Mouse (Mus musculus) lung, embryonic 14.5 days (tissue): Measurements from ENCODE around the gene Maml1. TPM values are rescaled to one million over a fixed set of nuclear protein-coding genes. Genes with fewer than 3 reads are reported as not detected.

Experiments
- ATAC-seq: fragments of 200-750 bp; cut with Nextera tagmentation; 2 replicates; pipeline ENCODE4 v1.8.0; 2017; ENCODE audit warnings: mild to moderate bottlenecking, moderate TSS enrichment, moderate library complexity; ENCODE audit not compliant: insufficient read depth
- DNase-seq: peaks from one replicate; pipeline ENCODE4 v3.0.0-alpha.2; 2015
- H3K27ac ChIP-seq: fragments of 300-500 bp; sonication (generic); 2 replicates; pipeline ENCODE4 v1.5.1; 2014; ENCODE audit warnings: low read depth, mild to moderate bottlenecking, moderate library complexity
- H3K27me3 ChIP-seq: fragments of 300-500 bp; sonication (generic); 2 replicates; pipeline ENCODE4 v1.6.1; 2014; ENCODE audit warnings: low read length, control low read depth; ENCODE audit not compliant: insufficient read depth
- H3K36me3 ChIP-seq: fragments of 300-500 bp; sonication (generic); 2 replicates; pipeline ENCODE4 v1.6.1; 2014; ENCODE audit warnings: control low read depth; ENCODE audit not compliant: insufficient read depth
- H3K4me1 ChIP-seq: fragments of 300-500 bp; sonication (generic); 2 replicates; pipeline ENCODE4 v1.6.1; 2014; ENCODE audit warnings: antibody characterized with exemption, control low read depth; ENCODE audit not compliant: insufficient read depth
- H3K4me2 ChIP-seq: fragments of 300-500 bp; sonication (generic); 2 replicates; pipeline ENCODE4 v1.6.1; 2014; ENCODE audit warnings: mild to moderate bottlenecking
- H3K4me3 ChIP-seq: fragments of 300-500 bp; sonication (generic); 2 replicates; pipeline ENCODE4 v1.5.1; 2014; ENCODE audit warnings: low read depth, low read length
- H3K9ac ChIP-seq: fragments of 300-500 bp; sonication (generic); 2 replicates; pipeline ENCODE4 v1.6.1; 2014
- H3K9me3 ChIP-seq: fragments of 300-500 bp; sonication (generic); 2 replicates; pipeline ENCODE4 v1.6.1; 2016; ENCODE audit warnings: low read depth, low read length, control low read depth
- CTCF ChIP-seq: IDR thresholded peaks from 2 replicates; pipeline ENCODE4 v1.5.1; 2016; ENCODE audit warnings: antibody characterized with exemption, low read depth
- WGBS: fragments of 180-500 bp; shearing (Covaris S2); extraction: QIAGEN DNeasy Blood & Tissue Kit; methylation state at CpG from one replicate; pipeline ENCODE4 v1.1.7; 2014; 5-methylcytosine and 5-hydroxymethylcytosine counted together
- polyA plus RNA-seq: library from polyadenylated mRNA; unstranded; fragments of >200 nt; fragmentation: Nextera tagmentation; extraction: Ambion mirVana; gene quantifications from 2 replicates; pipeline ENCODE4 v1.2.1, GENCODE M21; 2014

The Maml1 gene
- 11.1 and 11.5 TPM in 2 replicates for polyA plus RNA-seq

DNA sequence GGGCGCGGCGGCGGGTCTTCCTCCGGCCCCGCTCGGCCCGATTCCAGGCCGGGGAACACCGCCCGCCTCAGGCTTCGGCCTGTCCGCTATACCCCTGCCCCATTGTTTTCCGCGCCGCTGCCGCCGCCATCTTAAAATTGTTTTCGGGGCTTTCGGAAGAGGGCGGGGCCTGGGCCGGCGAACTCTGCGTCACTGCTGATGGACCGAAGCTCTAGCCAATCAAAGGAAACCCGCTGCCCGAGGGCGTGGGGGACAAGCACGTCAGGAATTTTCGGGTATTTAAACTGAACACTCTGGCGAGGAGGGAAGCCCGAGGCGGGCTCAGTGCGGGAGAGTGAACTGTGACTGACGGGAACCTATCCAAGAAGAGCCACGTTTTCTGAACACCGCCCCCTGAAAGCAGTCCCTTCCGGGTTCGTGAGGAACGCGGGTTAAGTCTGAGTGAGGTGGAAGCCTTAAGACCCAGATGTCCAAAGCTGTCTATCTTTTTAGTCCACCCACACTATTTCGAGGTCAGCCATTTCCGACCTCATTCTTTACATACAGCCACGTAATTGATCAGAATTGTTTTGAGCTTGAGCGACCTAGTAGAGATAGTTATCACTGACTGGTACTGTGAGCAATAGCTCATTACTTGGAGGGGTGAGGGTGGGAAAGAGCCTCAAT, at the start of gene Maml1:
Maml1 (minus strand) TSS at position 122 of the 666 bp plus-strand sequence.
- Histone ChIP-seq H3K4me1 (no peaks in the 10 kb centered on the region), H3K9me3 (no peaks in the 10 kb centered on the region), H3K36me3 (peaks cover 54% of the 10 kb centered on the region), H3K4me3 (peak within 1 kb of the TSS; percentile 95), H3K27me3 (no peaks in the 10 kb centered on the region), H3K9ac (peak within 1 kb of the TSS; percentile 98), H3K4me2 (peak within 1 kb of the TSS; percentile 88), H3K27ac (peak within 1 kb of the TSS; percentile 98)
- DNase-seq (peak; percentile 99), ATAC-seq (peak; percentile 98)
- under 1% methylated on average over 45 of the region's 45 CpGs for WGBS
- no peak for TF ChIP-seq CTCF

DNA sequence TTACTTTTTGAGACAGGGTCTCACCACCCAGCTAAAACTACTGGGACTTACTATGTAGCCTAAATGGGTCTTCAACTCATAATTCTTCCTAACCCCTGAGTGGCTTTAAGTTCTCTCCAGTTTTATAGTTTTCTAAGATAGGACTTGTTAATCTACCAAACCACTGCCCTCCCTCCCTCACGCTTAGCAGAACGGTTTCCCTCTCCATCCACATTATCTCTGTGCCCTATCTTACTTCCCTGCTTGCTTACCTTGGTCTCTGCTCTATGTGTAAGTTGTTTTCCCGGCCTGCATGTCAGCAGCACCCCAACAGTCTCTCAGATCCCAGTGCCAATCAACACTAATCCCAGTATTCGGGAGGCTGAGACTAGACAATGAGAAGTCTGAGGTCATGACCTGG, 44.8 kb upstream of the Maml1 start:
- TF ChIP-seq CTCF, result no peak

DNA sequence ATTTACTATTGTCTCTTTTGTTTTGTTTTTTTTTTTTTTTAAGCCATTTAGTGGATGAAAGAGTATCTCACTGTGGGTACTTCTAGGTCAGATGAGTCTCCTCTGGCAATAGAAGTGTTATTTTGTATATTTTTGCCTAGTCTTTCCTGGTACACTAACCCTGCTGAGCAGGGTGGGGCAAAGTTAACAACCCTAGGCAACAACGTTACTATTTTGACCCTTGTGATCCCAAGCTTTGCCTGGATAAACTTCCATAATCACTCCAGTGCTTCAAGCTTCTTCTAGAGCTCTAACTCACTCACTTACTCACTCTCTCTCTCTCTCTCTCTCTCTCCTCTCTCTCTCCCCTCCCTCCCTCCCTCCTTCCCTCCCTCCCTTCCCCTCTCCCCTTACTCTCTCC, 44.0 kb upstream of the Maml1 start:
- TF ChIP-seq CTCF, result no peak
- Histone ChIP-seq H3K27me3 (no peaks in the 10 kb centered on the region), H3K9ac (no peak overlapping the region), H3K4me2 (no peak overlapping the region), H3K27ac (no peak overlapping the region), H3K4me3 (no peak overlapping the region), H3K36me3 (no peaks in the 10 kb centered on the region), H3K4me1 (no peaks in the 10 kb centered on the region), H3K9me3 (no peaks in the 10 kb centered on the region)
- DNase-seq (no peak), ATAC-seq (no peak)
- WGBS, result 33% methylated on average over 1 of the region's 1 CpGs

More for the DNA sequence above, 44.8 kb upstream of the Maml1 start:
- no peaks in the 10 kb centered on the region for H3K4me1 ChIP-seq
- no peak overlapping the region for H3K4me2 ChIP-seq
- H3K9ac ChIP-seq, result no peak overlapping the region
- 59% methylated on average over 4 of the region's 4 CpGs for WGBS
- no peaks in the 10 kb centered on the region for H3K36me3 ChIP-seq
- no peaks in the 10 kb centered on the region for H3K9me3 ChIP-seq
- ATAC-seq (no peak), DNase-seq (no peak)
- no peak overlapping the region for H3K27ac ChIP-seq
- no peaks in the 10 kb centered on the region for H3K27me3 ChIP-seq
- no peak overlapping the region for H3K4me3 ChIP-seq

- Histone ChIP-seq H3K9me3 (no peaks in the 10 kb centered on the region), H3K27ac (no peak overlapping the region), H3K4me3 (no peak overlapping the region), H3K9ac (no peak overlapping the region), H3K27me3 (no peaks in the 10 kb centered on the region), H3K4me2 (no peak overlapping the region), H3K4me1 (no peaks in the 10 kb centered on the region), H3K36me3 (no peaks in the 10 kb centered on the region)
- ATAC-seq (no peak), DNase-seq (no peak)
- 76% methylated on average over 3 of the region's 3 CpGs for WGBS
- no peak for TF ChIP-seq CTCF
These were observed 41.1 kb upstream of the Maml1 start for GRCm38 (mm10) chr11:50333181-50333580.

DNA sequence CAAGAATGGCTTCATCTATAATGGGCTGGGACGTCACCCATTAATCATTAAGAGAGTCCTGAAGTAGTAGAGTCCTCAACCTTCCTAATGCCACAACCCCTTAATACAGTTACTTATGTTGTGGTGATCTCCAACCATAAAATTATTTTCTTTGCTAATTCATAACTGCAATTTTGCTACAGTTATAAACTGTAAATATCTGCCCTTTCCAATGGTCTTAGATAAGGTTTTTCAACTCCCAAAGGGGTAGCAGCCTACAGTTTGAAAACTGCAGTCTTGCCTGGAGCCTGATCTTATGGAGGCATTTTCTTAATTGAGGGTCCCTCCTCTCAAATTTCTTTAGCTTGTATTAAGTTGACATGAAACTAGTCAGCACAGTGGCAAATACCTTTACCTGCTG, 37.3 kb upstream of the Maml1 start:
- no peak overlapping the region for H3K27ac ChIP-seq
- 85% methylated on average over 1 of the region's 1 CpGs for WGBS
- H3K4me1 ChIP-seq, result 0 out of 2 replicates have a peak, but pooled peaks cover 4% of the 10 kb centered on the region
- H3K4me2 ChIP-seq, result no peak overlapping the region
- TF ChIP-seq CTCF, result no peak
- no peaks in the 10 kb centered on the region for H3K27me3 ChIP-seq
- no peaks in the 10 kb centered on the region for H3K36me3 ChIP-seq
- no peak overlapping the region for H3K4me3 ChIP-seq
- H3K9ac ChIP-seq, result no peak overlapping the region
- DNase-seq, result no peak
- ATAC-seq, result no peak
- no peaks in the 10 kb centered on the region for H3K9me3 ChIP-seq

- Histone ChIP-seq H3K27me3 (no peaks in the 10 kb centered on the region), H3K9ac (no peak overlapping the region), H3K36me3 (no peaks in the 10 kb centered on the region), H3K4me2 (no peak overlapping the region), H3K4me1 (peaks cover 11% of the 10 kb centered on the region), H3K4me3 (no peak overlapping the region), H3K9me3 (no peaks in the 10 kb centered on the region), H3K27ac (no peak overlapping the region)
- 86% methylated on average over 3 of the region's 3 CpGs for WGBS
- TF ChIP-seq CTCF, result no peak
- no peak for DNase-seq
- no peak for ATAC-seq
These were observed 36.0 kb upstream of the Maml1 start for GRCm38 (mm10) chr11:50328075-50328625.

- peak overlapping the region; percentile 83 for H3K9ac ChIP-seq
- peak; percentile 40 for DNase-seq
- H3K4me2 ChIP-seq, result peak overlapping the region; percentile 63
- no peaks in the 10 kb centered on the region for H3K9me3 ChIP-seq
- peaks cover 3% of the 10 kb centered on the region; the same call in 1 of the 2 replicates for H3K36me3 ChIP-seq
- no peak for TF ChIP-seq CTCF
- 2% methylated on average over 7 of the region's 7 CpGs for WGBS
- peak overlapping the region; percentile 88 for H3K27ac ChIP-seq
- ATAC-seq, result no peak
- H3K4me1 ChIP-seq, result peaks cover 14% of the 10 kb centered on the region
- H3K4me3 ChIP-seq, result peak overlapping the region; percentile 86
- no peaks in the 10 kb centered on the region for H3K27me3 ChIP-seq
These were observed 34.3 kb upstream of the Maml1 start for GRCm38 (mm10) chr11:50326302-50326966.
